Mouse (Mus musculus) forebrain, embryonic 16.5 days (tissue): ENCODE measurements around the gene Zkscan8. TPM values are rescaled to one million over a fixed set of nuclear protein-coding genes. Genes with fewer than 3 reads are reported as not detected.
"Not testable (repeated sequence)": the region's sequence is repeated elsewhere in the genome, so short reads cannot be mapped to it uniquely, and the experiment has no call there.

Experiments
- ATAC-seq: fragments of 200-750 bp; cut with Nextera tagmentation; 2 replicates; pipeline ENCODE4 v1.8.0; 2017; ENCODE audit warnings: mild to moderate bottlenecking, moderate library complexity
- H3K27ac ChIP-seq: fragments of 300-500 bp; sonication (generic); 2 replicates; pipeline ENCODE4 v1.5.1; 2014; ENCODE audit warnings: low read length, control low read depth
- H3K27me3 ChIP-seq: fragments of 300-500 bp; sonication (generic); replicated peaks from 2 replicates; pipeline ENCODE4 v1.6.1; 2014; ENCODE audit warnings: low read length; ENCODE audit not compliant: control insufficient read depth, insufficient read depth
- H3K36me3 ChIP-seq: fragments of 300-500 bp; sonication (generic); 2 replicates; pipeline ENCODE4 v1.6.1; 2014; ENCODE audit not compliant: control insufficient read depth, insufficient read depth
- H3K4me1 ChIP-seq: fragments of 300-500 bp; sonication (generic); replicated peaks from 2 replicates; pipeline ENCODE4 v1.6.1; 2014; ENCODE audit warnings: low read length; ENCODE audit not compliant: control insufficient read depth, insufficient read depth
- H3K4me2 ChIP-seq: fragments of 300-500 bp; sonication (generic); 2 replicates; pipeline ENCODE4 v1.6.1; 2014; ENCODE audit warnings: mild to moderate bottlenecking, low read length, control low read depth
- H3K4me3 ChIP-seq: fragments of 300-500 bp; sonication (generic); replicated peaks from 2 replicates; pipeline ENCODE4 v1.5.1; 2014; ENCODE audit warnings: mild to moderate bottlenecking, low read length, control low read depth
- H3K9ac ChIP-seq: fragments of 300-500 bp; sonication (generic); replicated peaks from 2 replicates; pipeline ENCODE4 v1.6.1; 2014; ENCODE audit warnings: low read depth, low read length, control low read depth
- H3K9me3 ChIP-seq: fragments of 300-500 bp; sonication (generic); 2 replicates; pipeline ENCODE4 v1.6.1; 2016; ENCODE audit warnings: low read length; ENCODE audit not compliant: control insufficient read depth
- WGBS: fragments of 180-500 bp; shearing (Covaris S2); extraction: QIAGEN DNeasy Blood & Tissue Kit; methylation state at CpG from one replicate; pipeline ENCODE4 v1.1.7; 2014; 5-methylcytosine and 5-hydroxymethylcytosine counted together
- polyA plus RNA-seq: library from polyadenylated mRNA; unstranded; fragments of >200 nt; fragmentation: Nextera tagmentation; extraction: Ambion mirVana; gene quantifications from 2 replicates; pipeline ENCODE4 v1.2.1, GENCODE M21; 2015

Gene Zkscan8
- polyA plus RNA-seq, 1 experiment from 2014 or later, result 6.9 TPM

GRCm38 (mm10) chr13:21495080-21495479, 35.8 kb downstream of the Zkscan8 start, which contains the start of gene AK157302:
AK157302 (plus strand) TSS chr13:21495223.
- ATAC-seq, result no peak
- 95% methylated on average over 21 of the region's 21 CpGs for WGBS

GRCm38 (mm10) chr13:21492847-21493246, 38.1 kb downstream of the Zkscan8 start:
- 94% methylated on average over 5 of the region's 5 CpGs for WGBS
- H3K4me3 ChIP-seq, result no peak overlapping the region
- H3K27me3 ChIP-seq, result no peaks in the 10 kb centered on the region

More at GRCm38 (mm10) chr13:21495080-21495479, 35.8 kb downstream of the Zkscan8 start, which contains the start of gene AK157302:
- no peaks in the 10 kb centered on the region for H3K36me3 ChIP-seq
- H3K4me2 ChIP-seq, result no peak within 1 kb of the TSS
- H3K27me3 ChIP-seq, result no peaks in the 10 kb centered on the region
- no peaks in the 10 kb centered on the region for H3K4me1 ChIP-seq
- H3K27ac ChIP-seq, result no peak within 1 kb of the TSS
- H3K4me3 ChIP-seq, result no peak within 1 kb of the TSS
- H3K9me3 ChIP-seq, result no peaks in the 10 kb centered on the region
- no peak within 1 kb of the TSS for H3K9ac ChIP-seq

GRCm38 (mm10) chr13:21486881-21487280, 44.0 kb downstream of the Zkscan8 start:
- Histone ChIP-seq H3K9me3 (no peaks in the 10 kb centered on the region), H3K4me2 (no peak overlapping the region), H3K27me3 (no peaks in the 10 kb centered on the region), H3K9ac (no peak overlapping the region), H3K27ac (no peak overlapping the region), H3K4me3 (no peak overlapping the region), H3K4me1 (0 out of 2 replicates have a peak, but pooled peaks cover 3% of the 10 kb centered on the region), H3K36me3 (peaks cover 10% of the 10 kb centered on the region)
- WGBS, result 94% methylated on average over 1 of the region's 1 CpGs
- ATAC-seq, result no peak

More at GRCm38 (mm10) chr13:21492847-21493246, 38.1 kb downstream of the Zkscan8 start:
- Histone ChIP-seq H3K27ac (no peak overlapping the region), H3K9ac (no peak overlapping the region), H3K4me1 (no peaks in the 10 kb centered on the region), H3K9me3 (no peaks in the 10 kb centered on the region), H3K36me3 (no peaks in the 10 kb centered on the region), H3K4me2 (no peak overlapping the region)
- no peak for ATAC-seq

GRCm38 (mm10) chr13:21478759-21479670, 51.9 kb downstream of the Zkscan8 start, which contains the start of the genes Zkscan4 and Gm10065:
Zkscan4 (plus strand) TSS chr13:21478907.
Gm10065 (minus strand) TSS chr13:21479441.
- 2% methylated on average over 31 of the region's 31 CpGs for WGBS
- Histone ChIP-seq H3K4me2 (peak within 1 kb of the TSS; percentile 59), H3K4me3 (peak within 1 kb of the TSS; percentile 81), H3K27ac (peak within 1 kb of the TSS; percentile 85), H3K4me1 (peaks cover 12% of the 10 kb centered on the region), H3K9ac (peak within 1 kb of the TSS; percentile 77)
- H3K36me3 ChIP-seq, H3K27me3 ChIP-seq, H3K9me3 ChIP-seq: not testable (repeated sequence)
- ATAC-seq, result peak; percentile 95

GRCm38 (mm10) chr13:21472427-21472826, 58.5 kb downstream of the Zkscan8 start:
- peaks cover 7% of the 10 kb centered on the region; the same call in 1 of the 2 replicates for H3K27me3 ChIP-seq
- no peaks in the 10 kb centered on the region for H3K36me3 ChIP-seq
- no peak overlapping the region for H3K27ac ChIP-seq
- ATAC-seq, result no peak
- H3K4me2 ChIP-seq, result no peak overlapping the region
- H3K4me1 ChIP-seq, result no peaks in the 10 kb centered on the region; the same call in 1 of the 2 replicates
- H3K9ac ChIP-seq, result no peak overlapping the region
- H3K4me3 ChIP-seq, result no peak overlapping the region
- 26% methylated on average over 4 of the region's 4 CpGs for WGBS
- H3K9me3 ChIP-seq, result no peaks in the 10 kb centered on the region

GRCm38 (mm10) chr13:21469097-21469496, 61.8 kb downstream of the Zkscan8 start:
- Histone ChIP-seq H3K9ac (no peak overlapping the region), H3K36me3 (no peaks in the 10 kb centered on the region), H3K4me3 (no peak overlapping the region; the same call in 1 of the 2 replicates), H3K9me3 (no peaks in the 10 kb centered on the region), H3K4me2 (peak overlapping the region; percentile 93), H3K4me1 (no peaks in the 10 kb centered on the region; the same call in 1 of the 2 replicates), H3K27me3 (peaks cover 7% of the 10 kb centered on the region; the same call in 1 of the 2 replicates), H3K27ac (no peak overlapping the region)
- WGBS, result 18% methylated on average over 9 of the region's 9 CpGs
- ATAC-seq, result no peak

- peak within 1 kb of the TSS; percentile 71 for H3K4me3 ChIP-seq
- peak; percentile 99 for ATAC-seq
- peak within 1 kb of the TSS; percentile 93 for H3K4me2 ChIP-seq
- H3K4me1 ChIP-seq, result no peaks in the 10 kb centered on the region; the same call in 1 of the 2 replicates
- WGBS, result under 1% methylated on average over 53 of the region's 54 CpGs
- H3K9ac ChIP-seq, result peak within 1 kb of the TSS; percentile 85
- H3K27me3 ChIP-seq, result peaks cover 7% of the 10 kb centered on the region; the same call in 1 of the 2 replicates
- H3K27ac ChIP-seq, result peak within 1 kb of the TSS; percentile 66
- no peaks in the 10 kb centered on the region for H3K36me3 ChIP-seq
- H3K9me3 ChIP-seq, result no peaks in the 10 kb centered on the region
Measured at GRCm38 (mm10) chr13:21468061-21469019, 62.6 kb downstream of the Zkscan8 start, which contains the start of gene Nkapl. Nkapl (minus strand) TSS chr13:21468509.

- no peaks in the 10 kb centered on the region; the same call in 1 of the 2 replicates for H3K4me1 ChIP-seq
- H3K9me3 ChIP-seq, result no peaks in the 10 kb centered on the region
- no peak overlapping the region for H3K9ac ChIP-seq
- no peak overlapping the region for H3K4me3 ChIP-seq
- no peaks in the 10 kb centered on the region for H3K36me3 ChIP-seq
- WGBS, result 91% methylated on average over 10 of the region's 10 CpGs
- no peak for ATAC-seq
- no peak overlapping the region for H3K4me2 ChIP-seq
- no peak overlapping the region for H3K27ac ChIP-seq
- H3K27me3 ChIP-seq, result peaks cover 7% of the 10 kb centered on the region; the same call in 1 of the 2 replicates
Measured at GRCm38 (mm10) chr13:21467336-21467735, 63.6 kb downstream of the Zkscan8 start.
